Mouse (Mus musculus) thymus, adult 2 months (tissue): ENCODE data around the gene Tusc2.

Source experiments
- CTCF ChIP-seq: fragments of 200-500 bp; IDR thresholded peaks from 2 replicates; pipeline ENCODE4 v1.5.1; 2012; ENCODE audit warnings: mild to moderate bottlenecking, control low read depth, low read length, moderate library complexity, borderline replicate concordance; ENCODE audit not compliant: control insufficient read depth, poor library complexity, insufficient read depth; ENCODE audit errors: extremely low read depth
- POLR2A ChIP-seq: fragments of 200-500 bp; IDR thresholded peaks from 2 replicates; pipeline ENCODE4 v1.6.1; 2012; ENCODE audit warnings: mild to moderate bottlenecking, low read length, control low read depth, moderate library complexity; ENCODE audit not compliant: control insufficient read depth, poor library complexity, insufficient read depth; ENCODE audit errors: extremely low read depth

- TF ChIP-seq CTCF, result no peak
- no peak for TF ChIP-seq POLR2A
Observed at GRCm38 (mm10) chr9:107607036-107607435, 44.0 kb downstream of the Tusc2 start.
